Mouse (Mus musculus): ENCODE measurements around the gene Ccdc85a.
"Not testable (repeated sequence)": the region's sequence is repeated elsewhere in the genome, so short reads cannot be mapped to it uniquely, and the experiment has no call there.

Gene Ccdc85a

GRCm38 (mm10) chr11:28422451-28423231 is 161.5 kb downstream of the Ccdc85a start:
- no peak for DNase-seq (ENCODE audit: low spot score)

GRCm38 (mm10) chr11:28415841-28416240 is 168.3 kb downstream of the Ccdc85a start:
- DNase-seq (ENCODE audit: low spot score): no peak

- not testable (repeated sequence) for DNase-seq (ENCODE audit: low spot score)
Observed at GRCm38 (mm10) chr11:28409880-28410279, 174.2 kb downstream of the Ccdc85a start.

DNA sequence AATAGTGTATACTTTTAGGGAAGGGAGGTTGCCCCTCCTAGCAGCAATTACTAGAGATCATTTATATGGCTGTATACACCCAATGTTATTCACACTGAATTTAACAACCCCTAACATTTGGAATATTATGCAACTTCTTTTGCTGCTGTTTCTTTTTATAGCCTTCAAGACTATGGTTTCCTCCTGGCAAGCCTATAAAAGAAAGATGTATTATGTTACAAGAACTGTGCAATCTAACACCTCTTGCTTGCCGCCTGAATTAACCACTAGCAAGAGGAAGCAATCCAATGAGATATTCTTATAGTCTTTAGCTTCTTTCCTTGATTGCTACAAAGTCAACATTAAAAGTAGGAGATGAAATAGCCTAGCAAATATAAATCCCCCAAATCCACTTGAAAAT is 187.0 kb downstream of the Ccdc85a start:
- no peak for DNase-seq (ENCODE audit: low spot score)

- no peak for DNase-seq (ENCODE audit: low spot score)
Observed at GRCm38 (mm10) chr11:28375891-28376290, 208.2 kb downstream of the Ccdc85a start.

GRCm38 (mm10) chr11:28374636-28375035 is 209.5 kb downstream of the Ccdc85a start:
- DNase-seq (ENCODE audit: low spot score): no peak

DNA sequence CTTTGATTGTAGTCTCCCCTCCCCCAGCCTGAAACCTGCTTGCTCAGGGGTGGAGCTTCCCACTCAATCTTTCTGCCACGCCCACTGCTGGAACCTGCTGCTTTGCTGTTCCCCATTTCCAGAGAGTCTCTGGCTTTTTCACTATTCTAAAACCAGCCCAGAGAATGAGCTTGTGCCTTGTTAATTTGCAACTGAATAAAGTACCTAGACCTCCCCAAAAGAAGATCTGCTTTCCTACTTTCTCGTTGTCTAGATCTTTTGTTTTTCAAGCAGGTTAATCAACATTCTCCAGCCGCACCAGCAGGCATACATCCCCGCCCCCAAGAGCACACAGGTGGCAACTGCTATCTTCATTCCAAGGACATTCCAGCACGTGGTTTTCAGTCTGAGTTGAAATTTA is 212.7 kb downstream of the Ccdc85a start:
- not testable (repeated sequence) for DNase-seq (ENCODE audit: low spot score)

GRCm38 (mm10) chr11:28365929-28366244 is 218.2 kb downstream of the Ccdc85a start:
- no peak for DNase-seq (ENCODE audit: low spot score)

DNA sequence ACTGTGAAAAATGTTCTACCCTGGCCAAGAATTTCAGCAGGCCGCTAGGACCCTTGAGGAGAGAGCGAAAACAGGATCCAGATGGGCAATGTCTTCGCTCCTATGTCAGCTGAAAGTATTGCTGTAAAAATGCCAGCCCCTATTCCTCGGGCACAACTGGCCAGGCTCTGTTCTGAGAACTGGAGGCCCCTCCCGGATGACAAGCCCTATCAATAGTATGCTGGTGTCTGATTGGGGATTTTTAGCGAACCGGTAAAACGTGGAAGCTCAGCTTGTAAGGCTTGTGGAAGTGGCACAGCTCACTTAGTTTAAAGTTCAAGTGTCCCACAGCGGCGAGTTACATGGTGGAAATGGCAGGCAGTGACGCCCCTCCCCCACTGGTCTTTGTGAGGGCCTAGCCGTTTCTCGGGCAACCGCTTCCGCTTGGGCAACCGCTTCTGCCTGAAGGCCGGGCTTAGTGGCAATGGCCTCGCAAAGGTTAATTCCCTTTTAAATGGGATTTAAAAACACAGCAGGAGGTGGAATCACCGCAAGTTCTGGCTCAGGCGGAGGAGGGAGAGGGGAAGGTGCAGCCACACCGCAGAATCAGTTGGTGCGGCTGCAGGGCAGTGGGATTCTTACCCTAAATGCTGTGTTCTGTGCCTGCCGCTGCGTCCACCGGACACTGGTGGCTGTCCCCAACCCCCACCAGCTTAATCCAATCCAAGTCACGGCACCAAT is 218.8 kb downstream of the Ccdc85a start:
- peak; percentile 55 for DNase-seq (ENCODE audit: low spot score)

DNA sequence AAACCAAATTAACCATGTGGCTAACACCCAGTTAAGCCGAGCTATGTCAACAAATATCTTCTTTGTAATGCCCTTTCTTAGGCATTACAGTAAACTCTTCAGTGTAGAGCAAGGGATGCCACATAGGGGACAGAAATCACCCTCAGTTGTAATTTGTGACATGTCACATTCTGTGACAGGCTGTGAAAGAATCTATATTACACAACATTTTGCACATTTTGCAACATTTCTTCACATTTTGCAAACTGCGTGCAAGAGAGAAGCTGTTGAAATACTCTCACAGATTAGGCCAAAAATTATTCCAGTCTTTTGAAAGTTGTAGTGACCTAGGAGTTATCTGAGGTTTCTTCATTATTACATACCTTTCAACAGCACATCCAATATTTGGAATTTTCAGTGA is 240.7 kb downstream of the Ccdc85a start:
- DNase-seq (ENCODE audit: low spot score): no peak

DNA sequence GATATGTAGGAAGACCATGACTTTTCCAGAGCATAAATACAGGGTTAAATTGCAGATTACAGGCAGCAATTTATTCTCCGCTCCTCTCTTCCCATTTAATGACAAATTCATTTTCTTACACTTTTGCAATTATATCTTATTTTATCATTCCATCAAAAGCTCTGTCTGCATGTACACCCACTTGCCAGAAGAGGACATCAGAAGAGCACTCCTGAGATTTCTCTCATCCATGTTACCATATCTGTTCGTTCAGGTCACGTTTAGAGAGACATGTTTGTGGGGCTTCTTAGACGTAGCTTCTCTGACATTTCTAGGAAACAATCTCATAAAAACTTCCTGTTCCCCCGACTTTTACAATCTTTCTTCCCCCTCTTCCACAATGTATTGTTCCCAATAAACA is 242.2 kb downstream of the Ccdc85a start:
- DNase-seq (ENCODE audit: low spot score): no peak

DNA sequence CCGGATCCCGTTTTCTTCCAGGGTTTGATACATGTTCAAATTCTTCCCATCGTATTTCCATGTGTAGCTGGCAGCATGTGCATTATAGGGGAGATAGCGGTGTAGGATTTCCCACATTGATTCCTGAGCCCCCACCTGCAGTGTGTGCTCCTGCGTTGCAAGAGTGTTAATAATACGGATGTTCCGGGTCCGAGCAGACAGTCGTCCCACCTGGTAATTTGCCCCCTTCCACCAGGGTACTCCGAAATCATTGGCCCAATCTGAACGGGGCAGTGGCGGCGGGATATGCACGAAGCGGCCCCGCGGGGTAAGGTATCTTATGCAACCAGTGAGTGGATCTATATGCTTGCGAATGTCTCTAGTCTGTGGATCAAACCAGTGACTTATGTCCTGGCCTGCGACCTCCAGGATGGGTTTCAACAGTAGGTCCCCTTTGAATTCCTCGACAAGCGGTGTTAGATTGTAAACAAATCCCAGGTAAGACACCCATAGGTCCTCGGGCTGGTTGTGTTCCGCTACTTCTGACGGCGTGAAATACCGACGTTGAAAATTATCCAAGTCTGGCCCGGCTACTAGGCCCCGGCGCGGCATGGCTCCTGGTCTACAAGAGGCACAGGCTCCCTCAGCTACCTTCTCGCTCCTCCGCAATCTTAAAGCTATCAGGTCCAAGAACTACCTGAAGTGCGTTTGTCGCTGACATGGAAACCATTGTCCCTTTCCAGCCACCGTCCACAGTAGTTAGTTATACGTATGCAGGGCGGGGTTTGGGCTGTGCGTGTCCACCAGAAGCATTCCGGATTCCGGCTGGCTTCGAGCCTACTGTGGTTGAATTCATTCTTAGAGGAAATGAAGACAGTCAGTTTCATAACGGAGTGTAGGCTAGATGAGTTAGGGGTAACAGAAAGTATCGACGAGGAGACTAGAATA is 244.6 kb downstream of the Ccdc85a start, which contains the start of gene Gm6685:
Gene Gm6685 (minus strand): TSS at position 644 of the 927 bp plus-strand sequence.
- DNase-seq (ENCODE audit: low spot score): not testable (repeated sequence)
